Mouse (Mus musculus) yolk sac, embryonic 10.5 days (tissue): ENCODE measurements around the gene Tnfsf13.
A peak's percentile ranks its signal among the peaks of the same experiment; 100 is the strongest.
"Not testable (repeated sequence)": the region's sequence is repeated elsewhere in the genome, so short reads cannot be mapped to it uniquely, and the experiment has no call there.

Experiments
- DNase-seq: peaks from one replicate; pipeline ENCODE4 v3.0.0-alpha.2; 2017; ENCODE audit warnings: low spot score

The Tnfsf13 gene

GRCm38 (mm10) chr11:69685526-69686148 lies at the start of gene Tnfsf13:
Gene Tnfsf13, minus strand, starts transcription at chr11:69685784.
- DNase-seq = no peak

GRCm38 (mm10) chr11:69731408-69731807 lies 45.8 kb upstream of the Tnfsf13 start:
- DNase-seq = not testable (repeated sequence)

GRCm38 (mm10) chr11:69729063-69729462 lies 43.5 kb upstream of the Tnfsf13 start:
- DNase-seq = peak; percentile 17

DNA sequence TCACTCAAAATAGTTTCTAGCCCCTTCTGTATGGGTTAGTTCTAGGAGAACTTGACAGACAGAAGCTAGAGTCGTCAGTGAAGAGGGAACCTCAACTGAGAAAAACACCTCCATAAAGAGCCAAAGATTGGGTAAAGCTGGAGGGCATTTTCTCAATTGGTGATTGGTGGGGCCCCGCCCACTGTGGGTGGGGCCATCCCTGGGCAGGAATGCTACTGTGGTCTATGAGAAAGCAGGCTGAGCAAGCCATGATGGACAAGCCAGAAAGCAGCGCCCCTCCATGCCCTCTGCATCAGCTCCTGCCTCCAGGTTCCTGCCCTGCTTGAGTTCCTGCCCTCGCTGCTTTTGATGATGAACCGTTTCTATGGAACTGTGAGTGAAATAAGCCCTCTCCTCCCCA lies 40.4 kb upstream of the Tnfsf13 start:
- DNase-seq = no peak

DNA sequence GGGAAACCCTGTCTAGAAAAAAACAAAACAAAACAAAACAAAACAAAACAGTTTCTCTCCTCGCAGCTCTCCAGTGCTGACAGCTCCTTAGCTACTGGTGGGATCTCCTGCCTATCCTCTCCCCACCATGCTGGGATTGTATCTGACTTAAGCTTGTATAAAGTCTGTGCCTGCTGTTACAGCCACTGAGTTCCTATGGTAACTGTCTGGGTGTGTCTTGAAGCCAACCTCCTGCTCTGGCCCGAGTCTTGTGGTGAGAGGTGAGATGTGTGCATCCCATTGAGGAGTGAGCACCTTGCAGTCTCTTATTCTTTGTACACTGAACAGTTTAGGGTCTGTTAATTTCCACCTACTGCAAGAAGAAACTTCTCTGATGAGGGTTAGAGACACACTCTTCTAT lies 37.5 kb upstream of the Tnfsf13 start:
- no peak for DNase-seq

DNA sequence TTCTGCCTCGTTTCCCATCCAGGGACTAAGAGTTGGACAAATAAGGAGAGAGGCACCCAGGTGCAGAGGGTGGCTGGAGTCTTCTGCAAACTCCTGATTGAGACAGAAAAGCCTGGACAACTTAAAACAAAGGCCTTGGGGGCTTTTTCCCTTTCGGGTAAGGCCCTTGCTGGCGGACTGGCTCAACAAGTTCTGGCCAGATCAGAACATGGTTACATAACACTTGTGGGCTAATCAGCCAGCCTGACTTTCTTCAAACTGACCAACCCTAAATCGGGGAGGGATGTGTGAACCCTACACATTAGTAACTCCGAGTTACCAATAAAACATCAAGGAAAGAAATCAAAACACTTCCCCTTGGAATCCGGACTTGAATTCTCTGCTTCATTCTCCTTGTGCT lies 35.3 kb upstream of the Tnfsf13 start:
- DNase-seq = no peak

GRCm38 (mm10) chr11:69719423-69719822 lies 33.8 kb upstream of the Tnfsf13 start:
- no peak for DNase-seq

- DNase-seq = peak; percentile 85
These were observed 33.1 kb upstream of the Tnfsf13 start for GRCm38 (mm10) chr11:69718661-69719060.

GRCm38 (mm10) chr11:69716953-69717352 lies 31.4 kb upstream of the Tnfsf13 start:
- DNase-seq = no peak

GRCm38 (mm10) chr11:69715929-69716328 lies 30.3 kb upstream of the Tnfsf13 start:
- DNase-seq = peak; percentile 85

DNA sequence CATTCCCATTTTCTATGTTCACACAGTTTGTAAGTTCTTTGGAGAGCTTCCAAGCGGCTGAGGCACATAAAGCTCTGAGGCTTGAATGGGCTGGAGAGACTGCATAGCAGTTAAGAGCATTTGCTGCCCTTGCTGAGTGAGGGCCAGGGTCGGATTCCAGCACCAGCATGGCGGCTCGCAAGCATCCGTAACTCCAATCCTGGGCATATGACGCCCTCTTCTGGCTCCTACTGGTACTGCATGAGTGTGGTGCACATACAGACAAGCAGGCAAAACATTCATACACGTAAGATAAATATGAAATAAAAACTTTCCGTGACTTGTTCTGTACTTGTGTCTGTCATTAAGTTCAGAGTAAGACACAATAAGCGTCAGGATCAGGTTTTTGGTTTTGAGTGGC lies 29.9 kb upstream of the Tnfsf13 start:
- no peak for DNase-seq

DNA sequence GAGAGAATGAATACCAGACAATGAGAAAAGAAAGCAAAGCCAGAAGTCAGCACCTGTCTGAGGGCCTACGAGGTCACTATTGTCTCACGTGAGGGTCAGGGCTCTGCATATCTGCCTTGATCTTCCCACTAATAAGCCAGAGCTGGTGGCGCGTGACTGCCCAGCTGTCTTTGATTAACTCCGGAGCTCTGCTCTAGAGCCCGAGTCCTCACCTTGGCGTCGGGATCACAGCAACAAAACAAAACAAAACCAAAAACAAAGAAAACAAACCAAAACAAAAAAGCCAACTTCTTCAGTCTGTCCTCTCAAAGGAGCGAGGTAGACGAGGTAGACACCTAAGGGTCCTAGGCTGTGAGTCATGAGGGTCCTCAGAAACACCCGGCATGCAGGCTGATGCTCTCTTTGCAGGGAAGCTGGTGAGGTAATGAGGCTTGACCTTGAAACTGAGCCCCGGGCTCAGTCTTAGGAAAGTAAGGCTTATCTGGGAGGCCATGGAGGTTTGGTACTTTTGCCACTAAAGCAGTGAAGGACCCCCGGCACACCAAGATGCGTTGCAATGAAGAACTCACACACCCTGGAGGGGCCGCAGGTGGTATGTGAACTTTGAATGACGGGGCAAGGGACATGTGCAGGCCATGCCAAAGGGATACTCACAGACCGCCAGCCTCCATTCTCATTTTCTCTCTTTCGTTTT lies 29.2 kb upstream of the Tnfsf13 start:
- DNase-seq = peak; percentile 81

DNA sequence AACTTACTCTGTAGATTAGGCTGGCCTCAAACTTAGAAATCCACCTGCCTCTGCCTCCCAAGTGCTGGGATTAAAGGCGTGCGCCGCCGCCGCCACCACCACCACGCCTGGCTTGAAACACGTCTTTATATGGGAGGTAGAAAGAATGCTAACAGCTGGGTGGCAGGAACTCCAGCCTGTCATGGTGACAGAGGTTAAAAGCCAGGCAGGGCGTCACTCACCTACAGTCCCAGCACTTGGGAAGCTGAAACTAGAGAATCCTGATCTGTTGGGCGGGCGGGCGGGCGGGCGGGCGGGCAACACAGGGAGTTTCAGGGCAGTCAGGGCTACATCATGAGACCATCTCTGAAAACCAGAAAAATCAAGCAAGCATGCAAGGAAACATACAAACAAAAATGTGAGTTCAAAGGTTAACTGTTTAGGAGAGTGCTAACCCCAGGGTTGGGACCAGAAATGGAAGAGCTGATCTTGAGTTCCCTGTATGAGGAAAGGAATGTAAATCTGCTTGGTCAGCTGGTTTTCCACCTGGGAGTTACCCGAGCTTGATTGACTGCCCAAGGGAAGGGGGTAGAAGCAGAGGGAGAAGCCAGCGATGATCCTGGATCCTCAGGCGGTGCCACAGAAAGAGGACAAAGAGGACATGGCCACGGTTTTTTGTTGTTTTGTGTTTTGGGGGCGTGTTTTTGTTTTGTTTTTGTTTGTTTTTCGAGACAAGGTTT lies 27.5 kb upstream of the Tnfsf13 start:
- DNase-seq = peak; percentile 63

GRCm38 (mm10) chr11:69711082-69711481 lies 25.5 kb upstream of the Tnfsf13 start:
- DNase-seq = no peak

- no peak for DNase-seq
These were observed 24.9 kb upstream of the Tnfsf13 start for GRCm38 (mm10) chr11:69710470-69710869.

GRCm38 (mm10) chr11:69709554-69710446 lies 24.2 kb upstream of the Tnfsf13 start:
- DNase-seq = no peak

GRCm38 (mm10) chr11:69708614-69709265 lies 23.2 kb upstream of the Tnfsf13 start:
- DNase-seq = no peak

DNA sequence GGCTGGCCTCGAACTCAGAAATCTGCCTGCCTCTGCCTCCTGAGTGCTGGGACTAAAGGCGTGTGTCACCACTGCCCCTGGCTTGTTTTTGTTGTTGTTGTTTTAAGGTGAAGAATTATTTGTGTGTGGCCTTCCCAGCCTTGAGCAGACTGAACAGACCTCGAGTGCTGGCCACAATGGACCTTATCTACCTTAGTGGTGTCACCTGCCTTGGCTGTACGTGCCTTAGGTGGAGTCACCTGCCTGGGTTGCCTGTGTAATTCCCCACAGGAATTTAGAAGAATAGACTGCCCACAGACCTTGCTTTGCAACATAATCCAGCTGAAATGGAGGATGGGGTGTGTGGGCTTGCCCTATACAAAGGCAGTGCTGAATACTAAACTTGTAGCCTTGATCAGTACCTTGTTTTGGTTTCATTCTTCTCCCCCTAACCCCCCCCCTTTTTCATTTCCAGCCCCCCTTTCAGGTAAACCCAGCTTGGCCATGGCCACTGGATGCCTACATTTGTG lies 22.3 kb upstream of the Tnfsf13 start:
- DNase-seq = no peak

- DNase-seq = no peak
These were observed 21.9 kb upstream of the Tnfsf13 start for GRCm38 (mm10) chr11:69707480-69707847.

- no peak for DNase-seq
These were observed 21.3 kb upstream of the Tnfsf13 start for GRCm38 (mm10) chr11:69706775-69707479.

DNA sequence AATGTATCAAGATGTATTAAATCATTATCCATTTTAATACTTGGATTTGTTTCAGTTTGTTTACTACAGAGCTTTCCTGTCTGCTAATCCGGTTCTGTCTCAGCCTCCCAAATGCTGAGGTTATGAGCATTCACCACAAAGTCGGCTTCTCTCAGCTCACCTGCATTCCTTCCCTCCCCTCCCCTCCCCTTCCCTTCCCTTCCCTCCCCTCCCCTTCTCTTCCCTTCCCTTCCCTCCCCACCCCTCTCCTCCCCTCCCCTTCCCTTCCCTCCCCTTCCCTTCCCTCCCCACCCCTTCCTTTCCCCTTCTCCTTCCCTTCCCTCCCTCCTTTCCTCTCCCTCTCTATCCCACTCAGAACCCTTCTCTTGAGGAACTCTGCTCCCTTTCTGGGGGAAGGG lies 19.0 kb upstream of the Tnfsf13 start:
- DNase-seq = no peak
